Mouse (Mus musculus) CD4-positive, CD25-positive, alpha-beta regulatory T cell, adult 2 months (primary cell): Measurements from ENCODE around the gene Cideb.

Experiments used
- DNase-seq: peaks from one replicate; pipeline ENCODE4 v3.0.0-alpha.2; 2012; ENCODE audit warnings: low read depth, low spot score

Cideb gene

DNA sequence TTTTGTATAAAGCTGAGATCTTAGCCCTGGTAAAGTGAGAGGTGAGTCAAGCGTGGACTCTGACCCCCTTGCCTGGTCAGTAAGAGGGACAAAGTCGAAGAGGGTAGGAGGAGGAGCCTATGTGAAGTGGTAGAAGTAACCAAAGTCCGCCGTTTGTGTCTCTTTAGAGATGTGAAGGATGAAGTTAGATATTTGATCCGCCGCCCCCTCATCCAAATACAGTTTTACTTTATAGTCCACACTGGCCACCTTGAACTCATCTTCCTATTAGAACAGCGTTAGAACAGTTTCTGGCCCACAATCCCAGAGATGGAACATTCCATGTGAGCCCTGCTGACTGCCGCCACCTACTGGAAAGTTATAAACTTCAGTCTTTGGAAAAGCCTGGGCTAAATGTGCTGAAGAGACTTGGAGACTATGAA, at the start of gene Cideb:
Gene Cideb (minus strand): TSS at position 96 of the 422 bp plus-strand sequence.
- DNase-seq = peak; percentile 60

DNA sequence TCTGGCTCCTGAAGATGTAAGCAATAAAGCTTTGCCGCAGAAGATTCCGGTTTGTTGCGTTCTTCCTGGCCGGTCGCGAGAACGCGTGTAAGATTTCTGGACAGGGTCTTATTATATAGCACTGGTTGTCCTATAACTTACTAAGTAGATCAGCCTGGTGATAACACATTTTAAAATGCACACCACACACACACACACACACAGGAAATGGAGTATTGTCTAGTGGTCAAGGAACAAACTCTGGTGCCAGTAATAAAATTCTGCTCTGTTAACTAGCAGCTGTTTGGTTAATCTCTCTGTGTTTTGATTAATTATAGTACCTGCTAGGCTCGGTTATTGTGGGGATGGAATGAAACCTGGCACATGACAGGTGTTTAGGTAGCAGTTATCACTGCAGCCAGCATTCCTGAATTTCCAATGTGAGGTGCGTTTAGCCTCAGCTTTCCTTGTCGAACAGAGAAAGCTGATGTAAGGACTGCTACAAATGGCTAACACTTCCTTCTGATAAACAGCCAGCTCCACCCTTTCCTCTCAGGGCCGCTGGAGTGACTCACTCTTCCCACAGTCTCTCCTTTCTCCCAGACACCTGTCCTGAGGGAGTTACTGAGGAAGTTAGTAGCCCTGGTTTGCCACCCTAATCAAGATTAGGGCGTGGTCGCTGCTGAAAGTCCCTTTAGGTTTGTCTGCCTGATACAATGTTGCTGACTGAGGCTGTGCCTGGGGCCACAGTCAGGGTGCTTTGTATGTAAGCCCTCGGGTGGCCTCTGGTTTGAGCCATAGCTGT, 37.3 kb upstream of the Cideb start:
- DNase-seq = no peak

GRCm38 (mm10) chr14:55793946-55794345, 35.7 kb upstream of the Cideb start:
- DNase-seq = no peak

DNA sequence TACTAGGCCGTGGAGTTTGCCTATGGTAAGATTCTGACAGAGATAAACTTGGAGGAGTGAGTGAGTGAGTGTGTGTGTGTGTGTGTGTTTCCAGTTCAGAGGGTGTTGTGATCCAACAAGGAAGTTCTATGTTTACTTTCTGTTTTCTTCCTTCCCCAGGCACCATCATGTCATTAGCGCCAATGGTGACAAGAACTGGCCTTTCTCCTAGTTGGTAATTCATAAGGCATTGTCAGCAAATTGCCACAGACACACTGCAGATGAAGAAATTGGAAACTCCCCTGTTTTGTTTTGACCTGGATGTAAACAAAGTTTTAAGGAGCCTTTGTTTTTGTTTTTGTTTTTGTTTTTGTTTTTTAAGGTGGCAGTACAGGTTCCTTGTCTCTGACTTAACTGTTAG, 35.2 kb upstream of the Cideb start:
- DNase-seq = no peak

GRCm38 (mm10) chr14:55788256-55789050, 30.2 kb upstream of the Cideb start, which contains the start of gene Ripk3:
Ripk3 (minus strand) TSS chr14:55788865.
- DNase-seq = peak; percentile 80

DNA sequence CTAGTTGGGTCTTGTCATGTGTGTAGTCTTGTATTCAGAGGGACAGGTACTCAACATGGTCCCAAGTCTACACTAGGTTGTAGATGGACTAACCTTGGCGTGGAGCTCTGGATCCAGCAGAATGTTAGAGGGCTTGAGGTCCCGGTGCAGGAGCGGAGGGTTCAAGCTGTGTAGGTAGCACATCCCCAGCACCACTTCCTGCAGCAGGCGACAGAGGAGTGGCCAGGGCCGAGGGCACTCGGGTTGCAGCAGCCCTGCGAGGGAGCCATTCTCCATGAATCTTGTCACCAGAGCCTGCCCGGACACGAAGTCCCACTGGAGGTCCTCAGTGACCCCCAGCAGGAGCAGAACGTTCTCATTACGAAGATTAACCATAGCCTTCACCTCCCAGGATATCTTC, 29.5 kb upstream of the Cideb start:
- DNase-seq = peak; percentile 18

DNA sequence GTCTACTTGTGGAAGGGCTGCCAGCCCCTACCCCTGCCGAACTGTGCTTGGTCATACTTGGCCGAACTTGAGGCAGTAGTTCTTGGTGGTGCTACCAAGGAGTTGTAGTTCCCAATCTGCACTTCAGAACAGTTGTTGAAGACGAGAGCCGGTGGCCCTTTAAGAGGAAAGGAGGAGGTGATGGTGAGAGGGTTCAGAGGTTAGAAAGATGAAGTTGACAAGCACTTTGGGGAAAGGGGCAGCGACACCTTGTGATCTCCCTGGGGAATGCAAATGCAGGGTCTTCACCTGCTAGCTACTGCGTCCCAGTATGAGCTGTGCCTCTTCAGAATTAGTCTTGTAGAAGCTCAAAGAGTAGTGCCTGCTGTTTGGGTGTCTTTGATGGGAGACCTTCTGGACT, 26.9 kb upstream of the Cideb start:
- no peak for DNase-seq

- DNase-seq = no peak
These were observed 25.6 kb upstream of the Cideb start, which contains the start of gene Adcy4 for GRCm38 (mm10) chr14:55783958-55784235. Adcy4 (minus strand) TSS chr14:55784095.

GRCm38 (mm10) chr14:55783171-55783957, 25.1 kb upstream of the Cideb start:
- DNase-seq = no peak

- DNase-seq = no peak
These were observed 24.2 kb upstream of the Cideb start for GRCm38 (mm10) chr14:55782361-55782960.

DNA sequence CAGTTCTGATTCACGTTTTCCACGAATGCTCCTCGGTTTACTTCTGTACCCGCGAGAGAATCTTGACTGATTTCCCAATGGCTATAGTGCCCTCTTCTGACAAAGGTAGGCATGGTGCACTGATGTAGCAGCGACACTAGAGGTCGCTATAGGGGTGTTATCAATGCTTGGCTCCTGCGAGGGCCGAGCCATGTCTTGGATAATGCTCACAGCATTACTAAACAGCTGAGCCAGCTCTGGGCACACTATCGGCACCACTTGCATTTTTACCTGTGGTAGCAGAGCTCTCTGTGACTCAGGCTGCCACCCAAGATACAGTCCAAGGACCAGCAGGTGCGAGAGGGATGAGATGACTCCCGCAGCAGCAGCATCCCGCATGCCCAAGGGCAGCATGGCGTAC, 23.1 kb upstream of the Cideb start:
- peak; percentile 85 for DNase-seq

DNA sequence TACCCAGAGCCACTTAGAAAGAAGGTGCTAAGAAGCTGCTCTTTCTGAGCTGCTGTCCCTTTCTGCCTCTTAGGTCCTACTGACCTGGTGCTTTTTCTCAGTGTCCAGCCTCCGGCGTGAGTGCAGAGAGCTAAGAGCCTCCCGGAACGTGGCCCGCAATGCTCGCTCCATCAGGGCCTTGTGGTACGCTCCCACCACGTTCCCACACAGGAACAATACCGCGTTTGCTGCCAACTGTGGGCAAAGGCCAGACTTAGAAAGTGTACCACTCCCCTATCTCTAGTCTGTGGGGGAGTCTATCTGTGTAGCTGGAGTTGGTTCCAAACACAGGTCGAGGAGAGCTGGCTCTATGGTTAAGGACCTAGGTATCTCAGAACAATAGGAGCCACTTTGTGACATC, 22.5 kb upstream of the Cideb start:
- no peak for DNase-seq

DNA sequence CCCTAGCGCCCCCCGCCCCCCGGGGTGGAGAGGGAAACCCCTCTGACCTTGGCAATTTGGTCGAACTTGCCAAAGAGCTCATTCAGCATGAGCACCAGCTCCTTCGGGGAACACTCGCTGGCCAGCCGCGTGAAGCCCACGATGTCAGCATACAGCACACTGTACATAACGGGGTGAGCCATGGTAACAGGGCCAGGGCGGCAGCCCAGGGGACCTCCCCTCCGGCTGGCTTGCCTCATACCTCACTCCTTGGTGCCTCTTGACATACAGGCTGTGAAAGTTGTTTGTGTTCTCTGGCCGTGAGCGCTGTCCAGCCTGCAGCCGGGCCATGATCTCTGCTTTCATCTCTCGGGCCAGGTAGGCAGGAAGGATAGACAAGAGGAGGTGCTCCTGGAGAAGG, 21.4 kb upstream of the Cideb start:
- no peak for DNase-seq

GRCm38 (mm10) chr14:55778686-55779085, 20.4 kb upstream of the Cideb start:
- DNase-seq = no peak

GRCm38 (mm10) chr14:55777806-55778205, 19.5 kb upstream of the Cideb start:
- DNase-seq = no peak

GRCm38 (mm10) chr14:55777176-55777575, 18.9 kb upstream of the Cideb start:
- no peak for DNase-seq

- DNase-seq = no peak
These were observed 18.5 kb upstream of the Cideb start for GRCm38 (mm10) chr14:55776711-55777110.

GRCm38 (mm10) chr14:55769087-55769703, 10.9 kb upstream of the Cideb start:
- no peak for DNase-seq

- no peak for DNase-seq
These were observed 10.3 kb upstream of the Cideb start for GRCm38 (mm10) chr14:55768555-55768954.

DNA sequence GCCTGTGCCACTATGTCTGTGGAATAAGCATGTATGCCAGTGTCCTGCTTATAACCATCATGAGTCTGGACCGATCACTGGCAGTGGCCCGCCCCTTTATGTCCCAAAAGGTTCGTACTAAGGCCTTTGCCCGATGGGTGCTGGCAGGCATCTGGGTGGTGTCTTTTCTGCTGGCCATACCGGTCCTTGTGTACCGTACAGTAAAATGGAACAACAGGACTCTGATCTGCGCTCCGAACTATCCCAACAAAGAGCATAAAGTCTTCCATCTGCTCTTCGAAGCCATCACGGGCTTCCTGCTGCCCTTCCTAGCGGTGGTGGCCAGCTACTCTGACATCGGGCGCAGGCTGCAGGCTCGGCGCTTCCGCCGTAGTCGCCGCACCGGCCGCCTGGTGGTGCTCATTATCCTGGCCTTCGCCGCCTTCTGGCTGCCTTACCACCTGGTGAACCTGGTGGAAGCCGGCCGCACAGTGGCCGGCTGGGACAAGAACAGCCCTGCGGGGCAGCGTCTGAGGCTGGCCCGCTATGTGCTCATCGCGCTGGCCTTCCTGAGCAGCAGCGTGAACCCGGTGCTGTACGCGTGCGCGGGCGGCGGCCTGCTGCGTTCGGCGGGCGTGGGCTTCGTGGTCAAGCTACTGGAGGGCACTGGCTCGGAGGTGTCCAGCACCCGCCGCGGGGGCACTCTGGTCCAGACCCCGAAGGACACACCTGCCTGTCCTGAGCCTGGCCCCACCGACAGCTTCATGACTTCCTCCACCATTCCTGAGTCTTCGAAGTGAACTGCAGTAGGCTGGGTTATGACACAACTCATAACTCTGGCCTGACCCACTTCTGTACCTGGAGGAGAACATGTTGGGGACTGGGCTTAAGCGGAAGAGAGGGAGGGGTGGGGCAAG, 9.5 kb upstream of the Cideb start:
- DNase-seq = peak; percentile 48
